Mouse (Mus musculus) forebrain, embryonic 12.5 days (tissue): ENCODE measurements at regions not wholly inside any gene's neighbourhood (a gene's known extent, or its start where the extent isn't known, plus 50 kb on each side); places are given as distances from the start of the nearest gene placed in this dataset.
A peak's percentile ranks its signal among the peaks of the same experiment; 100 is the strongest.

Experiments
- ATAC-seq: fragments of 200-750 bp; cut with Nextera tagmentation; 2 replicates; pipeline ENCODE4 v1.8.0; 2017; ENCODE audit warnings: moderate TSS enrichment; ENCODE audit not compliant: low FRiP score
- H3K27ac ChIP-seq: fragments of 300-500 bp; sonication (generic); 2 replicates; pipeline ENCODE4 v1.5.1; 2016; ENCODE audit warnings: mild to moderate bottlenecking
- H3K27me3 ChIP-seq: fragments of 300-500 bp; sonication (generic); 2 replicates; pipeline ENCODE4 v1.6.1; 2016; ENCODE audit warnings: mild to moderate bottlenecking
- H3K36me3 ChIP-seq: fragments of 300-500 bp; sonication (generic); replicated peaks from 2 replicates; pipeline ENCODE4 v1.6.1; 2016; ENCODE audit warnings: mild to moderate bottlenecking
- H3K4me1 ChIP-seq: fragments of 300-500 bp; sonication (generic); 2 replicates; pipeline ENCODE4 v1.6.1; 2016
- H3K4me2 ChIP-seq: fragments of 300-500 bp; sonication (generic); 2 replicates; pipeline ENCODE4 v1.6.1; 2016; ENCODE audit warnings: mild to moderate bottlenecking, moderate library complexity
- H3K4me3 ChIP-seq: fragments of 300-500 bp; sonication (generic); replicated peaks from 2 replicates; pipeline ENCODE4 v1.5.1; 2016; ENCODE audit warnings: mild to moderate bottlenecking
- H3K9ac ChIP-seq: fragments of 300-500 bp; sonication (generic); 2 replicates; pipeline ENCODE4 v1.6.1; 2016; ENCODE audit warnings: mild to moderate bottlenecking
- H3K9me3 ChIP-seq: fragments of 300-500 bp; sonication (generic); 2 replicates; pipeline ENCODE4 v1.6.1; 2016
- whole genome bisulfite sequencing: fragments of 180-500 bp; shearing (Covaris S2); methylation state at CpG from one replicate; pipeline ENCODE4 v1.1.7; 2016; 5-methylcytosine and 5-hydroxymethylcytosine counted together

GRCm38 (mm10) chr12:15983591-15984300 is 167.0 kb upstream of the Trib2 start:
- no peak overlapping the region for H3K9ac ChIP-seq
- H3K27me3 ChIP-seq = no peaks in the 10 kb centered on the region
- 84% methylated on average over 11 of the region's 11 CpGs for WGBS
- no peak overlapping the region for H3K27ac ChIP-seq
- H3K4me3 ChIP-seq = no peak overlapping the region
- no peaks in the 10 kb centered on the region for H3K9me3 ChIP-seq
- H3K4me1 ChIP-seq = no peaks in the 10 kb centered on the region
- H3K4me2 ChIP-seq = no peak overlapping the region
- no peak for ATAC-seq
- no peaks in the 10 kb centered on the region for H3K36me3 ChIP-seq

- H3K27ac ChIP-seq = no peak overlapping the region
- 62% methylated on average over 1 of the region's 1 CpGs for WGBS
Observed at GRCm38 (mm10) chr12:15981741-15982140, 165.0 kb upstream of the Trib2 start.

GRCm38 (mm10) chr12:15979233-15979632 is 162.5 kb upstream of the Trib2 start:
- Histone ChIP-seq H3K9me3 (no peaks in the 10 kb centered on the region), H3K4me2 (no peak overlapping the region), H3K27ac (no peak overlapping the region), H3K27me3 (no peaks in the 10 kb centered on the region), H3K36me3 (no peaks in the 10 kb centered on the region), H3K4me1 (no peaks in the 10 kb centered on the region), H3K4me3 (no peak overlapping the region), H3K9ac (no peak overlapping the region)
- 93% methylated on average over 7 of the region's 7 CpGs for WGBS
- no peak for ATAC-seq

More at GRCm38 (mm10) chr12:15981741-15982140, 165.0 kb upstream of the Trib2 start:
- H3K4me3 ChIP-seq = no peak overlapping the region
- H3K27me3 ChIP-seq = no peaks in the 10 kb centered on the region
- no peaks in the 10 kb centered on the region for H3K36me3 ChIP-seq
- ATAC-seq = no peak
- H3K9me3 ChIP-seq = no peaks in the 10 kb centered on the region
- no peak overlapping the region for H3K4me2 ChIP-seq
- no peak overlapping the region for H3K9ac ChIP-seq
- no peaks in the 10 kb centered on the region for H3K4me1 ChIP-seq

GRCm38 (mm10) chr12:15971786-15972185 is 155.1 kb upstream of the Trib2 start:
- Histone ChIP-seq H3K36me3 (no peaks in the 10 kb centered on the region), H3K9ac (no peak overlapping the region), H3K4me2 (no peak overlapping the region), H3K4me3 (no peak overlapping the region), H3K9me3 (no peaks in the 10 kb centered on the region), H3K27me3 (no peaks in the 10 kb centered on the region), H3K27ac (no peak overlapping the region), H3K4me1 (no peaks in the 10 kb centered on the region)
- whole genome bisulfite sequencing = 90% methylated on average over 3 of the region's 3 CpGs
- no peak for ATAC-seq

GRCm38 (mm10) chr12:15970262-15970661 is 153.5 kb upstream of the Trib2 start:
- 73% methylated on average over 2 of the region's 2 CpGs for WGBS
- Histone ChIP-seq H3K9me3 (no peaks in the 10 kb centered on the region), H3K4me1 (no peaks in the 10 kb centered on the region), H3K4me2 (no peak overlapping the region), H3K36me3 (no peaks in the 10 kb centered on the region), H3K27me3 (no peaks in the 10 kb centered on the region), H3K27ac (no peak overlapping the region), H3K4me3 (no peak overlapping the region), H3K9ac (no peak overlapping the region)
- ATAC-seq = no peak

GRCm38 (mm10) chr12:15967550-15968102 is 150.9 kb upstream of the Trib2 start:
- H3K9ac ChIP-seq = no peak overlapping the region
- H3K4me2 ChIP-seq = no peak overlapping the region
- no peaks in the 10 kb centered on the region for H3K4me1 ChIP-seq
- WGBS = 71% methylated on average over 5 of the region's 5 CpGs
- no peaks in the 10 kb centered on the region for H3K36me3 ChIP-seq
- no peak for ATAC-seq
- H3K9me3 ChIP-seq = no peaks in the 10 kb centered on the region
- no peak overlapping the region for H3K27ac ChIP-seq
- no peaks in the 10 kb centered on the region for H3K27me3 ChIP-seq
- H3K4me3 ChIP-seq = no peak overlapping the region

- Histone ChIP-seq H3K36me3 (no peaks in the 10 kb centered on the region), H3K4me3 (no peak overlapping the region), H3K27ac (no peak overlapping the region), H3K9me3 (no peaks in the 10 kb centered on the region), H3K4me2 (no peak overlapping the region), H3K4me1 (no peaks in the 10 kb centered on the region), H3K9ac (no peak overlapping the region), H3K27me3 (no peaks in the 10 kb centered on the region)
- no peak for ATAC-seq
- 94% methylated on average over 1 of the region's 1 CpGs for WGBS
Observed at GRCm38 (mm10) chr12:15966631-15967030, 149.9 kb upstream of the Trib2 start.

GRCm38 (mm10) chr12:15965921-15966320 is 149.2 kb upstream of the Trib2 start:
- Histone ChIP-seq H3K27me3 (no peaks in the 10 kb centered on the region), H3K9ac (no peak overlapping the region), H3K9me3 (no peaks in the 10 kb centered on the region), H3K4me2 (no peak overlapping the region), H3K36me3 (no peaks in the 10 kb centered on the region), H3K4me3 (no peak overlapping the region), H3K4me1 (no peaks in the 10 kb centered on the region), H3K27ac (no peak overlapping the region)
- WGBS = 87% methylated on average over 4 of the region's 4 CpGs
- no peak for ATAC-seq

- H3K9ac ChIP-seq = no peak overlapping the region
- H3K4me3 ChIP-seq = no peak overlapping the region
- H3K36me3 ChIP-seq = no peaks in the 10 kb centered on the region
- no peaks in the 10 kb centered on the region for H3K4me1 ChIP-seq
- H3K27ac ChIP-seq = no peak overlapping the region
- H3K4me2 ChIP-seq = no peak overlapping the region
- H3K27me3 ChIP-seq = no peaks in the 10 kb centered on the region
- no peaks in the 10 kb centered on the region for H3K9me3 ChIP-seq
- 95% methylated on average over 4 of the region's 4 CpGs for WGBS
- no peak for ATAC-seq
Observed at GRCm38 (mm10) chr12:15964073-15964472, 147.4 kb upstream of the Trib2 start.

- no peak overlapping the region for H3K9ac ChIP-seq
- H3K9me3 ChIP-seq = no peaks in the 10 kb centered on the region
- no peaks in the 10 kb centered on the region for H3K36me3 ChIP-seq
- H3K4me3 ChIP-seq = no peak overlapping the region
- H3K4me1 ChIP-seq = no peaks in the 10 kb centered on the region
- H3K27ac ChIP-seq = no peak overlapping the region
- 78% methylated on average over 2 of the region's 2 CpGs for WGBS
- H3K27me3 ChIP-seq = no peaks in the 10 kb centered on the region
- ATAC-seq = no peak
- no peak overlapping the region for H3K4me2 ChIP-seq
Observed at GRCm38 (mm10) chr12:15961834-15962233, 145.1 kb upstream of the Trib2 start.

GRCm38 (mm10) chr12:15937443-15938237 is 120.9 kb upstream of the Trib2 start:
- H3K4me3 ChIP-seq = no peak overlapping the region
- H3K27me3 ChIP-seq = no peaks in the 10 kb centered on the region
- no peak overlapping the region for H3K4me2 ChIP-seq
- no peak overlapping the region for H3K27ac ChIP-seq
- no peaks in the 10 kb centered on the region for H3K36me3 ChIP-seq
- H3K4me1 ChIP-seq = peaks cover 8% of the 10 kb centered on the region
- no peak overlapping the region for H3K9ac ChIP-seq
- 27% methylated on average over 8 of the region's 8 CpGs for WGBS
- H3K9me3 ChIP-seq = no peaks in the 10 kb centered on the region
- peak; percentile 30; the same call in 1 of the 2 replicates for ATAC-seq

GRCm38 (mm10) chr12:15932067-15932466 is 115.3 kb upstream of the Trib2 start:
- H3K4me1 ChIP-seq = no peaks in the 10 kb centered on the region
- no peaks in the 10 kb centered on the region for H3K27me3 ChIP-seq
- whole genome bisulfite sequencing = 90% methylated on average over 4 of the region's 4 CpGs
- no peak for ATAC-seq
- H3K4me3 ChIP-seq = no peak overlapping the region
- H3K9ac ChIP-seq = no peak overlapping the region
- H3K36me3 ChIP-seq = no peaks in the 10 kb centered on the region
- no peaks in the 10 kb centered on the region for H3K9me3 ChIP-seq
- no peak overlapping the region for H3K4me2 ChIP-seq
- H3K27ac ChIP-seq = no peak overlapping the region
